Mouse (Mus musculus): ENCODE measurements around the gene Capn12. TPM values are rescaled to one million over a fixed set of nuclear protein-coding genes. Genes with fewer than 3 reads are reported as not detected.
A peak's percentile ranks its signal among the peaks of the same experiment; 100 is the strongest.
"Not testable (repeated sequence)": the region's sequence is repeated elsewhere in the genome, so short reads cannot be mapped to it uniquely, and the experiment has no call there.

Capn12 gene
- polyA plus RNA-seq, 1 experiment from 2014 or later = 0.06 TPM

DNA sequence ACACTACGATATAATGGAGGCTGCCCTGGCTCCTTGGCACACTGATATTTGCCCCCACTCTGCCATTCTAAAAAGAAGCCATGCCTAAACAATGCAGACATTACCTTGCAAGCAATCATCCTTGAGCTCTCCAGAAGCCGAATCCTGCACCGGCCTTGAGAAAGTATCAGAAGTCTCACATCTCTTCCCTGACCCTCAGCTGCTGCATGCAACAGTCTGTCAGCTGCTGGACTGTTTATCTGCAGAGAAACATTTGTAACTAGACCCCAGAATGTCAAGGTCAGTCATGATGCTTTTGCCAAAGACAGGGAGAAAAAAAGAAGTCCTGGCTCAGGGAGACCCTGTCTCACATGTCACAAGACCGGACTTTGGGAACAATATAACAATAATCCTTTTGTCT, 5.1 kb upstream of the Capn12 start:
- ChIA-PET POLR2A (no interaction called here), CTCF (no interaction called here)
- DNase-seq (ENCODE audit: low read depth, low spot score) = no peak
- TF ChIP-seq CTCF (IDR thresholded peaks at IDR 0.05) = no peak
- in situ Hi-C loops (cut with MboI; ENCODE audit: low pct_unique_long_range_greater_than_20kb) = no loop called here
- no peak for ATAC-seq
- no peaks in the 10 kb centered on the region for H3K27me3 ChIP-seq

GRCm38 (mm10) chr7:28877155-28877554, 4.1 kb upstream of the Capn12 start:
- DNase-seq (ENCODE audit: low read depth, low spot score) (no peak), ATAC-seq (no peak)
- ChIA-PET POLR2A (no interaction called here), CTCF (interaction anchor here (0.6 kb wide), 1 partner anchor 81 kb away, joined by 3 read pairs; no protein-coding TSS in a partner anchor)
- no peak for TF ChIP-seq CTCF (IDR thresholded peaks at IDR 0.05)
- H3K27me3 ChIP-seq = no peaks in the 10 kb centered on the region
- in situ Hi-C loops (cut with MboI; ENCODE audit: low pct_unique_long_range_greater_than_20kb) = no loop called here

- in situ Hi-C loops (cut with MboI; ENCODE audit: low pct_unique_long_range_greater_than_20kb) = no loop called here
- ChIA-PET POLR2A (no interaction called here), CTCF (interaction anchor here (0.6 to 1.2 kb wide), 3 partner anchors 11 to 82 kb away, joined by 3 read pairs; no protein-coding TSS in a partner anchor)
- ATAC-seq = no peak
- H3K27me3 ChIP-seq = no peaks in the 10 kb centered on the region
- no peak for TF ChIP-seq CTCF (IDR thresholded peaks at IDR 0.05)
- no peak for DNase-seq (ENCODE audit: low read depth, low spot score)
These were observed 3.4 kb upstream of the Capn12 start for GRCm38 (mm10) chr7:28877856-28878255.

GRCm38 (mm10) chr7:28879606-28880005, 1.6 kb upstream of the Capn12 start:
- no peaks in the 10 kb centered on the region for H3K27me3 ChIP-seq
- no peak for TF ChIP-seq CTCF (IDR thresholded peaks at IDR 0.05)
- ChIA-PET POLR2A (interaction anchor here (0.6 kb wide), 1 partner anchor 92 kb away, joined by 5 read pairs; no protein-coding TSS in a partner anchor), CTCF (no interaction called here)
- ATAC-seq (no peak), DNase-seq (ENCODE audit: low read depth, low spot score) (no peak)
- in situ Hi-C loops (cut with MboI; ENCODE audit: low pct_unique_long_range_greater_than_20kb) = no loop called here

DNA sequence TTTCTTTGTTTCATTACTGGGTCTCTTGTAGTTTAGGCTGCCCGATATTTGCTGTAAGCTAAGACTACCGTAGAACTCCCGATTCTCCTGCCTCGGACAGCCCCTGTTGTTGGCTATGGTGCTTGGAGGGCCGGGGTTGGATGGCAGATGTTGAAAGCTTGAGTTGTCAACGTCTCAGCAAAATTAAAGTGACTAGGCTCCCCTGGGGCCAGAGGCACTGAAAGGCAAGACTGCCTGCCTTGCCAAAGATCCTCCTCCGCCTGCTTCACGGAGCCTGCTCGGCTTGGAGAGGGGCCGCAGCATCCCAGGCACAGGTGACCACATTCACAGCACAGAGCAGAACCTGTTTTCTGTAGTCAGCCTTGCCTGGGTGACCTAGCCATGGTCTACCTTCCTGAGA, 668 bp upstream of the Capn12 start:
- TF ChIP-seq CTCF (IDR thresholded peaks at IDR 0.05) = no peak

DNA sequence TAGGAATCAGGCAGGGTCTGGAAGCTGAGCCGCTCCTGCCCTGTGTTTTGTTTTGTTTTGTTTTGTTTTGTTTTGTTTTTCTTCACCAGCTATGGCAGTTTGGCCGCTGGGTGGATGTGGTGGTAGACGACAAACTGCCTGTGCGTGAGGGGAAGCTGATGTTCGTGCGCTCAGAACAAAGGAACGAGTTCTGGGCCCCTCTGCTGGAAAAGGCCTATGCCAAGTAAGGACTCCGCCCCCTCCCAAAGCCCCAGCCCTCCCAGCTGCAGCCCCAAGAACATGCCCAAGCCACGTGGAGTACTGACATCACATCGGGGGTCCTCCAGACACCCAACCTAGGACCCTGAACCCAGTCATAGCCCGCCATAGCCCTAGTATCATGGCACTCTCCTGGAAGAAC, 1.8 kb downstream of the Capn12 start:
- ChIA-PET CTCF (interaction anchor here (1.4 kb wide), 1 partner anchor 17 kb away, joined by 3 read pairs; no protein-coding TSS in a partner anchor), POLR2A (no interaction called here)
- no peak for ATAC-seq
- in situ Hi-C loops (cut with MboI; ENCODE audit: low pct_unique_long_range_greater_than_20kb) = no loop called here
- no peak for TF ChIP-seq CTCF (IDR thresholded peaks at IDR 0.05)
- DNase-seq (ENCODE audit: low read depth, low spot score) = no peak
- no peaks in the 10 kb centered on the region for H3K27me3 ChIP-seq

More for the DNA sequence above, 668 bp upstream of the Capn12 start:
- ChIA-PET CTCF (interaction anchor here (1.2 to 1.4 kb wide), 2 partner anchors 8 to 20 kb away, joined by 4 read pairs; no protein-coding TSS in a partner anchor), POLR2A (no interaction called here)
- no peak for DNase-seq (ENCODE audit: low read depth, low spot score)
- H3K27me3 ChIP-seq = no peaks in the 10 kb centered on the region
- in situ Hi-C loops (cut with MboI; ENCODE audit: low pct_unique_long_range_greater_than_20kb) = no loop called here
- no peak for ATAC-seq

GRCm38 (mm10) chr7:28883704-28884103, 2.5 kb downstream of the Capn12 start:
- ChIA-PET CTCF (interaction anchor here (1.4 kb wide), 1 partner anchor 16 kb away, joined by 3 read pairs; no protein-coding TSS in a partner anchor), POLR2A (interaction anchor here (0.5 kb wide), 1 partner anchor 14 kb away, joined by 3 read pairs; no protein-coding TSS in a partner anchor)
- H3K27me3 ChIP-seq; in situ Hi-C loops (cut with MboI; ENCODE audit: low pct_unique_long_range_greater_than_20kb); DNase-seq (ENCODE audit: low read depth, low spot score); ATAC-seq: not testable (repeated sequence)

- no peaks in the 10 kb centered on the region for H3K27me3 ChIP-seq
- ATAC-seq = no peak
- CTCF ChIA-PET = no interaction called here
- no peak for DNase-seq (ENCODE audit: low read depth, low spot score)
- in situ Hi-C loops (cut with MboI; ENCODE audit: low pct_unique_long_range_greater_than_20kb) = no loop called here
- no peak for TF ChIP-seq CTCF (IDR thresholded peaks at IDR 0.05)
- POLR2A ChIA-PET = no interaction called here
These were observed 5.3 kb downstream of the Capn12 start for GRCm38 (mm10) chr7:28886486-28886885.

DNA sequence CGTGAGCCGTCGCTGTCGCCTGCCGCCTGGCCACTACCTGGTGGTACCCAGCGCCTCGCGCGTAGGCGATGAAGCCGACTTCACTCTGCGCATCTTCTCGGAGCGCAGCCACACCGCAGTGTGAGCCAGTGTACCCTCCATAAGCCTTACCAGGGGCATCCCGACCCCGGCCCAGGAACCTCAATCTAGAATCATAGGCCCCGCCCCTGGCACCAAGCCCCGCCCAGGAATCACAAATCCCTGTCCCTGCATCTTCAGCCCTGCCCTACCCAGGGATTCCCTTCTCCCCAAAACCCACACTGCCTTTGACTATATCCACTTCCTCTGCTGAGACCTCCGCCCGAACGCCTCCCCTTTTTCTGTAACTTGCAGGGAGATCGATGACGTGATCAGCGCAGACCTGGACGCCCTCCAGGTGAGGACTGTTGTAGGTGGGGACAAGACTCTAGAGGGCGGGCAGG, 7.5 kb downstream of the Capn12 start:
- H3K27me3 ChIP-seq = no peaks in the 10 kb centered on the region
- ChIA-PET CTCF (interaction anchor here (1.0 kb wide), 1 partner anchor 11 kb away, joined by 3 read pairs; no protein-coding TSS in a partner anchor), POLR2A (no interaction called here)
- ATAC-seq = no peak
- in situ Hi-C loops (cut with MboI; ENCODE audit: low pct_unique_long_range_greater_than_20kb) = no loop called here
- TF ChIP-seq CTCF (IDR thresholded peaks at IDR 0.05) = no peak
- no peak for DNase-seq (ENCODE audit: low read depth, low spot score)

DNA sequence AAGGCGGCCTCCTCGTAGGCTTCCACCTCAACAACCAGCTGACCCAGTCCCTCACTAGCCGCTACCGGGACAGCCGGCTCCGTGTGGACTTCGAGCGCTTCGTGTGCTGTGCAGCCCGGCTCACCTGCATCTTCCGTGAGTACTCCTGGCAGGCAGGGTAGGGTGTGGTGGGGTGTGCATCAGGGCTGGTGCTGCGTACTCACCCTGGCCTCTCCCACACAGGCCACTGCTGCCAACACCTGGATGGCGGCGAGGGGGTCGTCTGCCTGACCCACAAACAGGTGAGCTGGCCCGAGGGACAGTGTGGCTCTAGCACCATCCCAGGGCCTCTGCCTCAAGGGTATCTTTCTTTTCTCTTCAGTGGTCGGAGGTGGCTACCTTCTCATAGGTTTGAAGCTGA, 11.4 kb downstream of the Capn12 start:
- no peak for DNase-seq (ENCODE audit: low read depth, low spot score)
- POLR2A ChIA-PET = interaction anchor here (0.6 kb wide), 1 partner anchor 88 kb away, joined by 3 read pairs; no protein-coding TSS in a partner anchor
- no peak for ATAC-seq
- no peaks in the 10 kb centered on the region for H3K27me3 ChIP-seq
- CTCF ChIA-PET = interaction anchor here (1.4 kb wide), 1 partner anchor 16 kb away, joined by 4 read pairs; no protein-coding TSS in a partner anchor
- no peak for TF ChIP-seq CTCF (IDR thresholded peaks at IDR 0.05)
- in situ Hi-C loops (cut with MboI; ENCODE audit: low pct_unique_long_range_greater_than_20kb) = loop anchor here (10.0 kb wide), 1 partner anchor 142 kb away; no protein-coding TSS in a partner anchor

- POLR2A ChIA-PET = interaction anchor here (0.7 kb wide), 1 partner anchor 1776 kb away, joined by 3 read pairs; no protein-coding TSS in a partner anchor
- TF ChIP-seq CTCF (IDR thresholded peaks at IDR 0.05) = no peak
- CTCF ChIA-PET = interaction anchor here (0.7 to 1.5 kb wide), 4 partner anchors 9 to 149 kb away, joined by 3 to 5 read pairs (median 4); no protein-coding TSS in a partner anchor
- in situ Hi-C loops (cut with MboI; ENCODE audit: low pct_unique_long_range_greater_than_20kb) = loop anchor here (10.0 kb wide), 1 partner anchor 141 kb away; no protein-coding TSS in a partner anchor
- no peak for DNase-seq (ENCODE audit: low read depth, low spot score)
- H3K27me3 ChIP-seq = no peaks in the 10 kb centered on the region
- peak; percentile 19 for ATAC-seq
These were observed 12.5 kb downstream of the Capn12 start for GRCm38 (mm10) chr7:28893643-28894265.

Measured in Patski (cell line).